In genomic region chr10:61618528-61618927, GRCm38 (mm10) we compare ENCODE assay signal across 18 mouse cellular contexts. TPM values are rescaled to one million over a fixed set of nuclear protein-coding genes. Genes with fewer than 3 reads are reported as not detected.
"Had no signal": no experiment of that assay in that cellular context is flagged by ENCODE, and none has a peak within 500 bp of the region (broad histone marks: within the 10 kb centered on the region; RNA-seq: fewer than 3 reads in every experiment).

No protein-coding gene starts in this region.

- H3K9ac ChIP-seq: limb, embryonic 15.5 days; liver, embryonic 15.5 days; lung, embryonic 14.5 days; midbrain, embryonic 12.5 days; neural tube, embryonic 13.5 days; stomach, embryonic 15.5 days had no signal

- H3K4me3 ChIP-seq: limb, embryonic 15.5 days; liver, embryonic 15.5 days; midbrain, embryonic 12.5 days; neural tube, embryonic 13.5 days; stomach, embryonic 15.5 days had no signal

- H3K4me2 ChIP-seq: limb, embryonic 15.5 days; liver, embryonic 15.5 days; lung, embryonic 14.5 days; midbrain, embryonic 12.5 days; neural tube, embryonic 13.5 days; stomach, embryonic 15.5 days had no signal

- H3K4me1 ChIP-seq: limb, embryonic 15.5 days; liver, embryonic 15.5 days; midbrain, embryonic 12.5 days; neural tube, embryonic 13.5 days; stomach, embryonic 15.5 days had no signal

- DNase-seq: kidney, adult 9 months; kidney, postnatal 36 days; lung, embryonic 14.5 days; lung, postnatal 10 days; retina, postnatal 1 day; right cerebral cortex, postnatal 4 days; thymus, postnatal 4 days had no signal

- H3K9me3 ChIP-seq: limb, embryonic 15.5 days; liver, embryonic 15.5 days; neural tube, embryonic 13.5 days; stomach, embryonic 15.5 days had no signal

- H3K36me3 ChIP-seq: limb, embryonic 15.5 days; liver, embryonic 15.5 days; midbrain, embryonic 12.5 days; neural tube, embryonic 13.5 days; stomach, embryonic 15.5 days had no signal

- H3K27me3 ChIP-seq: liver, embryonic 15.5 days; midbrain, embryonic 12.5 days; stomach, embryonic 15.5 days had no signal

- H3K27ac ChIP-seq: kidney, postnatal 0 days; limb, embryonic 15.5 days; liver, embryonic 15.5 days; macrophage; midbrain, embryonic 12.5 days; neural tube, embryonic 13.5 days; stomach, embryonic 15.5 days had no signal

- ATAC-seq: intestine, postnatal 0 days; midbrain, embryonic 16.5 days had no signal

RNA-seq across cellular contexts. Expression of gene Npffr1, which starts 23.2 kb away (rescaled TPM):
- total RNA-seq: megakaryocyte-erythroid progenitor cell, adult 5-6 weeks had no signal
- polyA plus RNA-seq: limb, embryonic 11.5 days; liver, embryonic 15.5 days; macrophage had no signal
